Mouse (Mus musculus) splenic B cell, adult 2 months (primary cell): ENCODE results near the gene Ccl1.

Source experiments
- DNase-seq: peaks from one replicate; pipeline ENCODE4 v3.0.0-alpha.2; 2011; ENCODE audit warnings: low read depth, low spot score
- H3K27me3 ChIP-seq: 2 replicates; pipeline ENCODE4 v1.6.1; 2012; ENCODE audit warnings: mild to moderate bottlenecking, low read length, moderate library complexity, mixed read lengths; ENCODE audit not compliant: control insufficient read depth, poor library complexity, insufficient read depth, severe bottlenecking
- H3K36me3 ChIP-seq: 2 replicates; pipeline ENCODE4 v1.6.1; 2012; ENCODE audit warnings: mild to moderate bottlenecking, low read length, moderate library complexity, mixed read lengths; ENCODE audit not compliant: control insufficient read depth, poor library complexity, insufficient read depth, severe bottlenecking

Gene Ccl1

GRCm38 (mm10) chr11:82182401-82182800 is 123.1 kb downstream of the Ccl1 start:
- Histone ChIP-seq H3K36me3 (no peaks in the 10 kb centered on the region), H3K27me3 (no peaks in the 10 kb centered on the region)
- DNase-seq = no peak

- H3K36me3 ChIP-seq = no peaks in the 10 kb centered on the region
- DNase-seq = no peak
These were observed 124.2 kb downstream of the Ccl1 start for GRCm38 (mm10) chr11:82181331-82181730.

GRCm38 (mm10) chr11:82178161-82178560 is 127.3 kb downstream of the Ccl1 start:
- Histone ChIP-seq H3K36me3 (no peaks in the 10 kb centered on the region), H3K27me3 (no peaks in the 10 kb centered on the region)
- DNase-seq = no peak

More at GRCm38 (mm10) chr11:82181331-82181730, 124.2 kb downstream of the Ccl1 start:
- H3K27me3 ChIP-seq = no peaks in the 10 kb centered on the region

- H3K27me3 ChIP-seq = no peaks in the 10 kb centered on the region
- no peaks in the 10 kb centered on the region for H3K36me3 ChIP-seq
- peak; percentile 65 for DNase-seq
These were observed 127.8 kb downstream of the Ccl1 start for GRCm38 (mm10) chr11:82177711-82178110.

GRCm38 (mm10) chr11:82174794-82175193 is 130.7 kb downstream of the Ccl1 start:
- Histone ChIP-seq H3K36me3 (no peaks in the 10 kb centered on the region), H3K27me3 (no peaks in the 10 kb centered on the region)
- peak; percentile 46 for DNase-seq

- Histone ChIP-seq H3K36me3 (no peaks in the 10 kb centered on the region), H3K27me3 (no peaks in the 10 kb centered on the region)
- DNase-seq = no peak
These were observed 132.0 kb downstream of the Ccl1 start for GRCm38 (mm10) chr11:82173491-82173890.

- Histone ChIP-seq H3K36me3 (no peaks in the 10 kb centered on the region), H3K27me3 (no peaks in the 10 kb centered on the region)
- no peak for DNase-seq
These were observed 134.0 kb downstream of the Ccl1 start for GRCm38 (mm10) chr11:82171316-82172071.

- no peak for DNase-seq
- Histone ChIP-seq H3K36me3 (no peaks in the 10 kb centered on the region), H3K27me3 (no peaks in the 10 kb centered on the region)
These were observed 136.0 kb downstream of the Ccl1 start for GRCm38 (mm10) chr11:82169456-82169855.

GRCm38 (mm10) chr11:82168308-82168707 is 137.2 kb downstream of the Ccl1 start:
- DNase-seq = no peak
- no peaks in the 10 kb centered on the region for H3K36me3 ChIP-seq
- H3K27me3 ChIP-seq = no peaks in the 10 kb centered on the region

GRCm38 (mm10) chr11:82163285-82163684 is 142.2 kb downstream of the Ccl1 start:
- Histone ChIP-seq H3K27me3 (no peaks in the 10 kb centered on the region), H3K36me3 (no peaks in the 10 kb centered on the region)
- no peak for DNase-seq

GRCm38 (mm10) chr11:82159126-82159525 is 146.4 kb downstream of the Ccl1 start:
- Histone ChIP-seq H3K36me3 (no peaks in the 10 kb centered on the region), H3K27me3 (no peaks in the 10 kb centered on the region)
- no peak for DNase-seq

GRCm38 (mm10) chr11:82139492-82140094 is 165.9 kb downstream of the Ccl1 start:
- DNase-seq = no peak
- H3K27me3 ChIP-seq = no peaks in the 10 kb centered on the region
- no peaks in the 10 kb centered on the region for H3K36me3 ChIP-seq

- DNase-seq = no peak
- no peaks in the 10 kb centered on the region for H3K27me3 ChIP-seq
- H3K36me3 ChIP-seq = no peaks in the 10 kb centered on the region
These were observed 169.3 kb downstream of the Ccl1 start for GRCm38 (mm10) chr11:82136196-82136595.

- H3K27me3 ChIP-seq = no peaks in the 10 kb centered on the region
- no peak for DNase-seq
These were observed 172.5 kb downstream of the Ccl1 start for GRCm38 (mm10) chr11:82132977-82133376.

More at GRCm38 (mm10) chr11:82132977-82133376, 172.5 kb downstream of the Ccl1 start:
- no peaks in the 10 kb centered on the region for H3K36me3 ChIP-seq
